Mouse (Mus musculus): ENCODE data around the gene Gm9833. TPM values are rescaled to one million over a fixed set of nuclear protein-coding genes. Genes with fewer than 3 reads are reported as not detected.
"Not testable (repeated sequence)": the region's sequence is repeated elsewhere in the genome, so short reads cannot be mapped to it uniquely, and the experiment has no call there.

The Gm9833 gene
- total RNA-seq (2017), result 7.9 and 9.4 TPM in 2 replicates

GRCm38 (mm10) chr3:10087994-10088393 is at the start of gene Gm9833:
Gm9833 (plus strand) TSS chr3:10088110.
- ATAC-seq (ENCODE audit: extremely low read depth, insufficient number of reproducible peaks, low FRiP score, poor library complexity, severe bottlenecking), result not testable (repeated sequence)

GRCm38 (mm10) chr3:10070070-10070469 is 17.8 kb upstream of the Gm9833 start:
- ATAC-seq (ENCODE audit: extremely low read depth, insufficient number of reproducible peaks, low FRiP score, poor library complexity, severe bottlenecking), result no peak

GRCm38 (mm10) chr3:10075826-10076225 is 12.1 kb upstream of the Gm9833 start:
- ATAC-seq (ENCODE audit: extremely low read depth, insufficient number of reproducible peaks, low FRiP score, poor library complexity, severe bottlenecking), result no peak

GRCm38 (mm10) chr3:10077096-10077841 is 10.6 kb upstream of the Gm9833 start:
- ATAC-seq (ENCODE audit: extremely low read depth, insufficient number of reproducible peaks, low FRiP score, poor library complexity, severe bottlenecking), result peak; percentile 88

- no peak for ATAC-seq (ENCODE audit: extremely low read depth, insufficient number of reproducible peaks, low FRiP score, poor library complexity, severe bottlenecking)
These were observed 9.8 kb upstream of the Gm9833 start for GRCm38 (mm10) chr3:10078113-10078512.

- ATAC-seq (ENCODE audit: extremely low read depth, insufficient number of reproducible peaks, low FRiP score, poor library complexity, severe bottlenecking), result no peak
These were observed 6.6 kb upstream of the Gm9833 start for GRCm38 (mm10) chr3:10081336-10081735.

- ATAC-seq (ENCODE audit: extremely low read depth, insufficient number of reproducible peaks, low FRiP score, poor library complexity, severe bottlenecking), result no peak
These were observed 5.9 kb upstream of the Gm9833 start for GRCm38 (mm10) chr3:10081911-10082541.

GRCm38 (mm10) chr3:10082545-10083062 is 5.3 kb upstream of the Gm9833 start:
- ATAC-seq (ENCODE audit: extremely low read depth, insufficient number of reproducible peaks, low FRiP score, poor library complexity, severe bottlenecking), result no peak

- no peak for ATAC-seq (ENCODE audit: extremely low read depth, insufficient number of reproducible peaks, low FRiP score, poor library complexity, severe bottlenecking)
These were observed 3.8 kb upstream of the Gm9833 start for GRCm38 (mm10) chr3:10084102-10084501.

- ATAC-seq (ENCODE audit: extremely low read depth, insufficient number of reproducible peaks, low FRiP score, poor library complexity, severe bottlenecking), result no peak
These were observed 2.4 kb upstream of the Gm9833 start for GRCm38 (mm10) chr3:10085396-10086119.

GRCm38 (mm10) chr3:10087511-10087910 is 399 bp upstream of the Gm9833 start:
- ATAC-seq (ENCODE audit: extremely low read depth, insufficient number of reproducible peaks, low FRiP score, poor library complexity, severe bottlenecking), result peak; percentile 49; the same call in 1 of the 2 replicates

- ATAC-seq (ENCODE audit: extremely low read depth, insufficient number of reproducible peaks, low FRiP score, poor library complexity, severe bottlenecking), result no peak
These were observed 3.8 kb downstream of the Gm9833 start for GRCm38 (mm10) chr3:10091616-10092140.

- ATAC-seq (ENCODE audit: extremely low read depth, insufficient number of reproducible peaks, low FRiP score, poor library complexity, severe bottlenecking), result no peak
These were observed 4.6 kb downstream of the Gm9833 start for GRCm38 (mm10) chr3:10092499-10092898.

- no peak for ATAC-seq (ENCODE audit: extremely low read depth, insufficient number of reproducible peaks, low FRiP score, poor library complexity, severe bottlenecking)
These were observed 5.0 kb downstream of the Gm9833 start for GRCm38 (mm10) chr3:10092914-10093313.

- ATAC-seq (ENCODE audit: extremely low read depth, insufficient number of reproducible peaks, low FRiP score, poor library complexity, severe bottlenecking), result no peak
These were observed 7.2 kb downstream of the Gm9833 start for GRCm38 (mm10) chr3:10095076-10095622.

- no peak for ATAC-seq (ENCODE audit: extremely low read depth, insufficient number of reproducible peaks, low FRiP score, poor library complexity, severe bottlenecking)
These were observed 11.8 kb downstream of the Gm9833 start for GRCm38 (mm10) chr3:10099756-10100155.

GRCm38 (mm10) chr3:10111570-10111969 is 23.7 kb downstream of the Gm9833 start:
- ATAC-seq (ENCODE audit: extremely low read depth, insufficient number of reproducible peaks, low FRiP score, poor library complexity, severe bottlenecking), result no peak

GRCm38 (mm10) chr3:10112196-10112595 is 24.3 kb downstream of the Gm9833 start:
- ATAC-seq (ENCODE audit: extremely low read depth, insufficient number of reproducible peaks, low FRiP score, poor library complexity, severe bottlenecking), result no peak

GRCm38 (mm10) chr3:10112660-10113059 is 24.8 kb downstream of the Gm9833 start:
- ATAC-seq (ENCODE audit: extremely low read depth, insufficient number of reproducible peaks, low FRiP score, poor library complexity, severe bottlenecking), result no peak
